Mouse (Mus musculus): ENCODE results near the gene Atad3a. TPM values are rescaled to one million over a fixed set of nuclear protein-coding genes. Genes with fewer than 3 reads are reported as not detected.
A peak's percentile ranks its signal among the peaks of the same experiment; 100 is the strongest.
"Not testable (repeated sequence)": the region's sequence is repeated elsewhere in the genome, so short reads cannot be mapped to it uniquely, and the experiment has no call there.

The Atad3a gene
- total RNA-seq, 2 experiments from 2014 or later = 52.5 to 59.7 TPM

- DNase-seq (ENCODE audit: low spot score in 2 of 2) = no peak
Observed at GRCm38 (mm10) chr4:155775855-155776254, 15.0 kb upstream of the Atad3a start.

GRCm38 (mm10) chr4:155774971-155775740 lies 14.3 kb upstream of the Atad3a start:
- peak; percentile 58 to 77 for DNase-seq (ENCODE audit: low spot score in 2 of 2)

- DNase-seq (ENCODE audit: low spot score in 2 of 2) = peak; percentile 72 to 80
Observed at GRCm38 (mm10) chr4:155774280-155774754, 13.4 kb upstream of the Atad3a start, which contains the start of gene Vwa1. Gene Vwa1 (minus strand): TSS chr4:155774698.

- DNase-seq (ENCODE audit: low spot score in 2 of 2) = no peak
Observed at GRCm38 (mm10) chr4:155773335-155774078, 12.6 kb upstream of the Atad3a start.

GRCm38 (mm10) chr4:155772786-155773185 lies 11.9 kb upstream of the Atad3a start:
- DNase-seq (ENCODE audit: low spot score in 2 of 2) = no peak

- no peak for DNase-seq (ENCODE audit: low spot score in 2 of 2)
Observed at GRCm38 (mm10) chr4:155771706-155772105, 10.8 kb upstream of the Atad3a start.

- no peak for DNase-seq (ENCODE audit: low spot score in 2 of 2)
Observed at GRCm38 (mm10) chr4:155770626-155771025, 9.7 kb upstream of the Atad3a start.

- DNase-seq (ENCODE audit: low spot score in 2 of 2) = peak; percentile 88 to 92
Observed at GRCm38 (mm10) chr4:155769880-155770512, 9.1 kb upstream of the Atad3a start.

GRCm38 (mm10) chr4:155769496-155769879 lies 8.6 kb upstream of the Atad3a start:
- DNase-seq (ENCODE audit: low spot score in 2 of 2) = no peak

- no peak for DNase-seq (ENCODE audit: low spot score in 2 of 2)
Observed at GRCm38 (mm10) chr4:155762357-155762756, 1.5 kb upstream of the Atad3a start.

- DNase-seq (ENCODE audit: low spot score in 2 of 2) = no peak
Observed at GRCm38 (mm10) chr4:155761356-155762099, 635 bp upstream of the Atad3a start.

GRCm38 (mm10) chr4:155759862-155760612 lies 856 bp downstream of the Atad3a start:
- DNase-seq (ENCODE audit: low spot score in 2 of 2) = no peak

GRCm38 (mm10) chr4:155757011-155757410 lies 3.9 kb downstream of the Atad3a start:
- DNase-seq (ENCODE audit: low spot score in 2 of 2) = no peak

GRCm38 (mm10) chr4:155746575-155747490 lies 14.1 kb downstream of the Atad3a start:
- DNase-seq (ENCODE audit: low spot score in 2 of 2) = no peak

- no peak for DNase-seq (ENCODE audit: low spot score in 2 of 2)
Observed at GRCm38 (mm10) chr4:155746036-155746548, 14.8 kb downstream of the Atad3a start.

GRCm38 (mm10) chr4:155745136-155745535 lies 15.8 kb downstream of the Atad3a start:
- DNase-seq (ENCODE audit: low spot score in 2 of 2) = no peak

- DNase-seq (ENCODE audit: low spot score in 2 of 2) = no peak
Observed at GRCm38 (mm10) chr4:155744474-155744873, 16.4 kb downstream of the Atad3a start.

- DNase-seq (ENCODE audit: low spot score in 2 of 2) = no peak
Observed at GRCm38 (mm10) chr4:155742684-155743083, 18.2 kb downstream of the Atad3a start.

GRCm38 (mm10) chr4:155740681-155741080 lies 20.2 kb downstream of the Atad3a start:
- not testable (repeated sequence) for DNase-seq (ENCODE audit: low spot score in 2 of 2)
